ENCODE assay signal across 34 mouse cellular contexts in genomic region chr10:53634160-53634559, GRCm38 (mm10).
"Had no signal": no experiment of that assay in that cellular context is flagged by ENCODE, and none has a peak within 500 bp of the region (broad histone marks: within the 10 kb centered on the region; RNA-seq: fewer than 3 reads in every experiment).

No protein-coding gene starts in this region.

- H3K27ac ChIP-seq: heart, embryonic 10.5 days; heart, embryonic 13.5 days; heart, embryonic 15.5 days; hindbrain, embryonic 10.5 days; hindbrain, embryonic 12.5 days; hindbrain, embryonic 13.5 days; hindbrain, embryonic 14.5 days; hindbrain, embryonic 15.5 days; hindbrain, postnatal 0 days; intestine, embryonic 15.5 days; kidney, embryonic 15.5 days; kidney, postnatal 0 days; layer of hippocampus, adult 2 months; left cerebral cortex, adult 2 months had no signal

- H3K4me3 ChIP-seq: heart, embryonic 10.5 days; heart, embryonic 13.5 days; heart, embryonic 15.5 days; hindbrain, embryonic 10.5 days; hindbrain, embryonic 12.5 days; hindbrain, embryonic 13.5 days; hindbrain, embryonic 15.5 days; intestine, embryonic 15.5 days; kidney, embryonic 15.5 days; layer of hippocampus, adult 2 months; left cerebral cortex, adult 2 months had no signal

- H3K4me2 ChIP-seq: heart, embryonic 11.5 days; heart, embryonic 13.5 days; heart, embryonic 15.5 days; hindbrain, embryonic 12.5 days; hindbrain, embryonic 13.5 days; hindbrain, embryonic 14.5 days; hindbrain, embryonic 15.5 days; intestine, embryonic 15.5 days; kidney, embryonic 15.5 days had no signal

- H3K9ac ChIP-seq: heart, embryonic 13.5 days; heart, embryonic 15.5 days; hindbrain, embryonic 12.5 days; hindbrain, embryonic 13.5 days; hindbrain, embryonic 14.5 days; hindbrain, embryonic 15.5 days; intestine, embryonic 15.5 days; kidney, embryonic 15.5 days had no signal

- ATAC-seq: hindbrain, embryonic 16.5 days; hindbrain, postnatal 0 days; inflammation-experienced regulatory T-cells, adult 6 months; intestine, embryonic 15.5 days; intestine, embryonic 16.5 days; intestine, postnatal 0 days had no signal

- H3K4me1 ChIP-seq: hindbrain, embryonic 10.5 days; hindbrain, embryonic 12.5 days; hindbrain, embryonic 13.5 days; hindbrain, embryonic 15.5 days; intestine, embryonic 15.5 days; kidney, embryonic 15.5 days had no signal

- H3K36me3 ChIP-seq: heart, embryonic 10.5 days; heart, embryonic 13.5 days; heart, embryonic 15.5 days; hindbrain, embryonic 10.5 days; hindbrain, embryonic 12.5 days; hindbrain, embryonic 13.5 days; hindbrain, embryonic 15.5 days; intestine, embryonic 15.5 days; kidney, embryonic 15.5 days had no signal

- DNase-seq: heart, postnatal 14 days; heart, postnatal 36 days; heart, postnatal 4 days; kidney, adult 11 months; kidney, adult 18-20 months; kidney, adult 2 months; kidney, adult 8-10 months; kidney, adult 9 months; kidney, postnatal 10 days; kidney, postnatal 14 days; kidney, postnatal 25 days; kidney, postnatal 36 days; kidney, postnatal 4 days; layer of hippocampus, adult 9-11 months; layer of hippocampus, postnatal 36 days had no signal

- H3K27me3 ChIP-seq: heart, embryonic 13.5 days; heart, embryonic 15.5 days; hindbrain, embryonic 12.5 days; hindbrain, embryonic 13.5 days; hindbrain, embryonic 15.5 days; intestine, embryonic 15.5 days; kidney, embryonic 15.5 days had no signal

- H3K9me3 ChIP-seq: heart, embryonic 10.5 days; heart, embryonic 13.5 days; heart, embryonic 15.5 days; hindbrain, embryonic 10.5 days; hindbrain, embryonic 12.5 days; hindbrain, embryonic 13.5 days; hindbrain, embryonic 15.5 days; intestine, embryonic 15.5 days; kidney, embryonic 15.5 days had no signal
